Mouse (Mus musculus) embryonic facial prominence, embryonic 10.5 days (tissue): ENCODE results near the gene Gsg1l. TPM values are rescaled to one million over a fixed set of nuclear protein-coding genes. Genes with fewer than 3 reads are reported as not detected.
A peak's percentile ranks its signal among the peaks of the same experiment; 100 is the strongest.

ENCODE experiments used
- DNase-seq: peaks from one replicate; pipeline ENCODE4 v3.0.0-alpha.2; 2017; ENCODE audit warnings: low spot score
- H3K27ac ChIP-seq: fragments of 300-500 bp; sonication (generic); replicated peaks from 2 replicates; pipeline ENCODE4 v1.5.1; 2016; ENCODE audit warnings: mild to moderate bottlenecking
- H3K27me3 ChIP-seq: fragments of 300-500 bp; sonication (generic); replicated peaks from 2 replicates; pipeline ENCODE4 v1.6.1; 2016; ENCODE audit warnings: low read depth, mild to moderate bottlenecking; ENCODE audit not compliant: poor library complexity, severe bottlenecking
- H3K36me3 ChIP-seq: fragments of 300-500 bp; sonication (generic); replicated peaks from 2 replicates; pipeline ENCODE4 v1.6.1; 2016; ENCODE audit warnings: mild to moderate bottlenecking, moderate library complexity
- H3K4me1 ChIP-seq: fragments of 300-500 bp; sonication (generic); 2 replicates; pipeline ENCODE4 v1.6.1; 2016
- H3K4me3 ChIP-seq: fragments of 300-500 bp; sonication (generic); 2 replicates; pipeline ENCODE4 v1.5.1; 2016; ENCODE audit warnings: mild to moderate bottlenecking, moderate library complexity
- H3K9me3 ChIP-seq: fragments of 300-500 bp; sonication (generic); 2 replicates; pipeline ENCODE4 v1.6.1; 2016; ENCODE audit warnings: mild to moderate bottlenecking
- WGBS: fragments of 180-500 bp; shearing (Covaris S2); methylation state at CpG from one replicate; pipeline ENCODE4 v1.1.7; 2016; 5-methylcytosine and 5-hydroxymethylcytosine counted together
- polyA plus RNA-seq: library from polyadenylated mRNA; unstranded; fragments of >200 nt; fragmentation: Nextera tagmentation; extraction: Ambion mirVana; gene quantifications from 2 replicates; pipeline ENCODE4 v1.2.1, GENCODE M21; 2016

Gsg1l gene
- polyA plus RNA-seq, 1 experiment from 2014 or later, result 0.65 TPM

GRCm38 (mm10) chr7:126039247-126039835 is 42.9 kb downstream of the Gsg1l start:
- Histone ChIP-seq H3K36me3 (no peaks in the 10 kb centered on the region), H3K4me1 (peaks cover 48% of the 10 kb centered on the region), H3K27me3 (no peaks in the 10 kb centered on the region), H3K9me3 (no peaks in the 10 kb centered on the region), H3K27ac (peak overlapping the region; percentile 70; the same call in 1 of the 2 replicates), H3K4me3 (no peak overlapping the region)
- WGBS, result 89% methylated on average over 5 of the region's 5 CpGs
- DNase-seq, result no peak

- no peaks in the 10 kb centered on the region for H3K9me3 ChIP-seq
- peaks cover 50% of the 10 kb centered on the region for H3K4me1 ChIP-seq
- peak overlapping the region; percentile 70 for H3K27ac ChIP-seq
- no peaks in the 10 kb centered on the region for H3K36me3 ChIP-seq
- WGBS, result 59% methylated on average over 25 of the region's 25 CpGs
- H3K4me3 ChIP-seq, result no peak overlapping the region
- DNase-seq, result peak; percentile 32
- no peaks in the 10 kb centered on the region for H3K27me3 ChIP-seq
Measured at GRCm38 (mm10) chr7:126038366-126039246, 43.6 kb downstream of the Gsg1l start.

GRCm38 (mm10) chr7:126035332-126035731 is 46.9 kb downstream of the Gsg1l start:
- no peak for DNase-seq
- Histone ChIP-seq H3K27ac (no peak overlapping the region), H3K4me1 (peaks cover 42% of the 10 kb centered on the region), H3K27me3 (no peaks in the 10 kb centered on the region), H3K4me3 (no peak overlapping the region), H3K9me3 (no peaks in the 10 kb centered on the region), H3K36me3 (no peaks in the 10 kb centered on the region)
- 78% methylated on average over 3 of the region's 3 CpGs for WGBS

- Histone ChIP-seq H3K9me3 (no peaks in the 10 kb centered on the region), H3K4me3 (no peak overlapping the region), H3K36me3 (no peaks in the 10 kb centered on the region), H3K27me3 (no peaks in the 10 kb centered on the region), H3K4me1 (peaks cover 24% of the 10 kb centered on the region), H3K27ac (no peak overlapping the region)
- no peak for DNase-seq
- 87% methylated on average over 5 of the region's 5 CpGs for WGBS
Measured at GRCm38 (mm10) chr7:126032776-126033209, 49.4 kb downstream of the Gsg1l start.

GRCm38 (mm10) chr7:126032365-126032755 is 49.9 kb downstream of the Gsg1l start:
- DNase-seq, result no peak
- Histone ChIP-seq H3K9me3 (no peaks in the 10 kb centered on the region), H3K4me3 (no peak overlapping the region), H3K36me3 (no peaks in the 10 kb centered on the region), H3K27ac (no peak overlapping the region), H3K4me1 (peaks cover 19% of the 10 kb centered on the region), H3K27me3 (no peaks in the 10 kb centered on the region)
- 89% methylated on average over 3 of the region's 3 CpGs for WGBS

GRCm38 (mm10) chr7:126031598-126032364 is 50.4 kb downstream of the Gsg1l start:
- Histone ChIP-seq H3K27ac (no peak overlapping the region), H3K27me3 (no peaks in the 10 kb centered on the region), H3K4me3 (no peak overlapping the region), H3K9me3 (no peaks in the 10 kb centered on the region), H3K4me1 (peaks cover 19% of the 10 kb centered on the region), H3K36me3 (no peaks in the 10 kb centered on the region)
- WGBS, result 81% methylated on average over 10 of the region's 10 CpGs
- DNase-seq, result no peak

- DNase-seq, result no peak
- H3K27me3 ChIP-seq, result no peaks in the 10 kb centered on the region
Measured at GRCm38 (mm10) chr7:126027410-126027809, 54.8 kb downstream of the Gsg1l start.

GRCm38 (mm10) chr7:126026600-126026999 is 55.6 kb downstream of the Gsg1l start:
- WGBS, result 64% methylated on average over 5 of the region's 5 CpGs

More at GRCm38 (mm10) chr7:126027410-126027809, 54.8 kb downstream of the Gsg1l start:
- Histone ChIP-seq H3K9me3 (no peaks in the 10 kb centered on the region), H3K36me3 (no peaks in the 10 kb centered on the region), H3K27ac (no peak overlapping the region), H3K4me1 (no peaks in the 10 kb centered on the region), H3K4me3 (no peak overlapping the region)
- 54% methylated on average over 1 of the region's 1 CpGs for WGBS

GRCm38 (mm10) chr7:126019966-126020365 is 62.2 kb downstream of the Gsg1l start:
- DNase-seq, result no peak
- Histone ChIP-seq H3K4me3 (no peak overlapping the region), H3K36me3 (no peaks in the 10 kb centered on the region), H3K27ac (peak overlapping the region; percentile 66), H3K27me3 (no peaks in the 10 kb centered on the region), H3K9me3 (no peaks in the 10 kb centered on the region), H3K4me1 (peaks cover 25% of the 10 kb centered on the region)
- WGBS, result 64% methylated on average over 6 of the region's 6 CpGs

More at GRCm38 (mm10) chr7:126026600-126026999, 55.6 kb downstream of the Gsg1l start:
- H3K27ac ChIP-seq, result no peak overlapping the region
- no peak for DNase-seq
- no peaks in the 10 kb centered on the region for H3K36me3 ChIP-seq
- no peaks in the 10 kb centered on the region for H3K9me3 ChIP-seq
- H3K27me3 ChIP-seq, result no peaks in the 10 kb centered on the region
- H3K4me1 ChIP-seq, result no peaks in the 10 kb centered on the region
- H3K4me3 ChIP-seq, result no peak overlapping the region

GRCm38 (mm10) chr7:126019321-126019720 is 62.9 kb downstream of the Gsg1l start:
- H3K27me3 ChIP-seq, result no peaks in the 10 kb centered on the region
- H3K4me3 ChIP-seq, result no peak overlapping the region
- DNase-seq, result peak; percentile 57
- H3K27ac ChIP-seq, result peak overlapping the region; percentile 66
- H3K4me1 ChIP-seq, result peaks cover 25% of the 10 kb centered on the region
- H3K36me3 ChIP-seq, result no peaks in the 10 kb centered on the region
- WGBS, result 47% methylated on average over 9 of the region's 9 CpGs
- H3K9me3 ChIP-seq, result no peaks in the 10 kb centered on the region

- Histone ChIP-seq H3K27ac (no peak overlapping the region), H3K4me1 (peaks cover 35% of the 10 kb centered on the region), H3K9me3 (no peaks in the 10 kb centered on the region), H3K36me3 (no peaks in the 10 kb centered on the region), H3K27me3 (peaks cover 3% of the 10 kb centered on the region; the same call in 1 of the 2 replicates), H3K4me3 (no peak overlapping the region)
- DNase-seq, result no peak
- 93% methylated on average over 4 of the region's 4 CpGs for WGBS
Measured at GRCm38 (mm10) chr7:126017455-126017854, 64.8 kb downstream of the Gsg1l start.

- DNase-seq, result no peak
Measured at GRCm38 (mm10) chr7:126012325-126013021, 69.7 kb downstream of the Gsg1l start.

More at GRCm38 (mm10) chr7:126012325-126013021, 69.7 kb downstream of the Gsg1l start:
- Histone ChIP-seq H3K27me3 (peaks cover 11% of the 10 kb centered on the region; the same call in 1 of the 2 replicates), H3K27ac (peak overlapping the region; percentile 19; the same call in 1 of the 2 replicates), H3K4me3 (no peak overlapping the region), H3K9me3 (no peaks in the 10 kb centered on the region), H3K36me3 (no peaks in the 10 kb centered on the region), H3K4me1 (peaks cover 43% of the 10 kb centered on the region)
- 48% methylated on average over 11 of the region's 11 CpGs for WGBS
